Mouse (Mus musculus): ENCODE data around the gene Fam173a. TPM values are rescaled to one million over a fixed set of nuclear protein-coding genes. Genes with fewer than 3 reads are reported as not detected.

The Fam173a gene
- total and polyA plus RNA-seq, 2 experiments from 2014 or later = 76.0 to 84.2 TPM

GRCm38 (mm10) chr17:25801029-25801428 is 8.3 kb upstream of the Fam173a start:
- WGBS = 5% methylated on average over 6 of the region's 6 CpGs
- TF ChIP-seq CTCF (IDR thresholded peaks at IDR 0.05; ENCODE audit: low read depth) = peak; percentile 87
- peak; percentile 32; the same call in 1 of the 2 replicates for ATAC-seq
- H3K27me3 ChIP-seq (ENCODE audit: insufficient read depth, low read length) = peaks cover 6% of the 10 kb centered on the region; the same call in 1 of the 2 replicates
- no peak overlapping the region for H3K4me2 ChIP-seq (ENCODE audit: low read depth)
- no peaks in the 10 kb centered on the region for H3K36me3 ChIP-seq (ENCODE audit: insufficient read depth)
- no peak overlapping the region for H3K27ac ChIP-seq (ENCODE audit: low read depth, low read length)
- H3K9me3 ChIP-seq (ENCODE audit: low read length) = no peaks in the 10 kb centered on the region
- no peak overlapping the region for H3K9ac ChIP-seq
- no peak overlapping the region for H3K4me3 ChIP-seq (ENCODE audit: low read depth, low read length)
- peak; percentile 82 for DNase-seq
- H3K4me1 ChIP-seq (ENCODE audit: insufficient read depth) = peaks cover 9% of the 10 kb centered on the region; the same call in 1 of the 2 replicates

GRCm38 (mm10) chr17:25796951-25797369 is 4.3 kb upstream of the Fam173a start, which contains the start of gene Metrn:
TSS of gene Metrn (minus strand) at chr17:25797136.
- Histone ChIP-seq H3K4me3 (ENCODE audit: low read depth, low read length) (peak within 1 kb of the TSS; percentile 47), H3K9me3 (ENCODE audit: low read length) (no peaks in the 10 kb centered on the region), H3K4me1 (ENCODE audit: insufficient read depth) (peaks cover 11% of the 10 kb centered on the region), H3K27me3 (ENCODE audit: insufficient read depth, low read length) (peaks cover 6% of the 10 kb centered on the region; the same call in 1 of the 2 replicates), H3K27ac (ENCODE audit: low read depth, low read length) (peak within 1 kb of the TSS; percentile 16; the same call in 1 of the 2 replicates), H3K9ac (peak within 1 kb of the TSS; percentile 45), H3K4me2 (ENCODE audit: low read depth) (peak within 1 kb of the TSS; percentile 64), H3K36me3 (ENCODE audit: insufficient read depth) (no peaks in the 10 kb centered on the region)
- 1% methylated on average over 33 of the region's 35 CpGs for WGBS
- no peak for TF ChIP-seq CTCF (IDR thresholded peaks at IDR 0.05; ENCODE audit: low read depth)
- DNase-seq (peak; percentile 69), ATAC-seq (peak; percentile 66)

DNA sequence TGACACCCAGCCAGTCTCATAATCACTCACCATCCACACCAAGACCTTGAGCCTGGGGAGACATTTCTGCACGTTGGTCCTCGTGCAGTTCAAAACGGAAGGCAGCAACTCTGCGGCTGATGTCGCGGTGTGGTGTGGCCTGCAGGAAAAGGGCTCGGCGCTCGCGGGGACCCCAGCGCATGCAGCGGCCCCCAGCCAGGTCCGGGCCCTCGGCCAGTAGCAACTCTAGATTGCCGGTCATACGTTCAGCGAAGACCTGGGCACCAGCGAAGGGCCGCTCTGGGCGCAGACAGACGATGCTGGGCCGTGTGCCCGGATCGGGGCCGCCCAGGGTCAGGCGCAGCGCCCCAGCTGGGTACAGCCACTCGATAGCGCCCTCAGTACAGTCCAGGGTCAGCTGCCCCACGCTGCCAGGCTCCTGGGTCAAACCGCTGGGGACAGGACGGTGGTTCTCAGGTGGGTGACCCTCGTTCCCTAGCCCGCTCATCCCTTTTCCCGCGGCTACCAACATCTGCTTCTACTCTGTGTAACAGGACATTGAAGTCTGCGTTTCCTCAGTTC is 3.6 kb upstream of the Fam173a start:
- H3K4me2 ChIP-seq (ENCODE audit: low read depth) = peak overlapping the region; percentile 64
- H3K27ac ChIP-seq (ENCODE audit: low read depth, low read length) = peak overlapping the region; percentile 16; the same call in 1 of the 2 replicates
- peaks cover 6% of the 10 kb centered on the region; the same call in 1 of the 2 replicates for H3K27me3 ChIP-seq (ENCODE audit: insufficient read depth, low read length)
- ATAC-seq = no peak
- peak overlapping the region; percentile 47 for H3K4me3 ChIP-seq (ENCODE audit: low read depth, low read length)
- H3K4me1 ChIP-seq (ENCODE audit: insufficient read depth) = peaks cover 11% of the 10 kb centered on the region
- no peaks in the 10 kb centered on the region for H3K36me3 ChIP-seq (ENCODE audit: insufficient read depth)
- TF ChIP-seq CTCF (IDR thresholded peaks at IDR 0.05; ENCODE audit: low read depth) = no peak
- DNase-seq = no peak
- WGBS = 3% methylated on average over 37 of the region's 37 CpGs
- no peaks in the 10 kb centered on the region for H3K9me3 ChIP-seq (ENCODE audit: low read length)
- H3K9ac ChIP-seq = peak overlapping the region; percentile 45; the same call in 1 of the 2 replicates

GRCm38 (mm10) chr17:25795609-25796092 is 3.0 kb upstream of the Fam173a start, which contains the start of gene AC134908.4:
TSS of gene AC134908.4 (minus strand) at chr17:25795659.
- Histone ChIP-seq H3K27ac (ENCODE audit: low read depth, low read length) (peak within 1 kb of the TSS; percentile 41; the same call in 1 of the 2 replicates), H3K4me2 (ENCODE audit: low read depth) (peak within 1 kb of the TSS; percentile 64), H3K9ac (peak within 1 kb of the TSS; percentile 45; the same call in 1 of the 2 replicates), H3K36me3 (ENCODE audit: insufficient read depth) (no peaks in the 10 kb centered on the region), H3K9me3 (ENCODE audit: low read length) (no peaks in the 10 kb centered on the region), H3K4me3 (ENCODE audit: low read depth, low read length) (peak within 1 kb of the TSS; percentile 47), H3K27me3 (ENCODE audit: insufficient read depth, low read length) (peaks cover 6% of the 10 kb centered on the region; the same call in 1 of the 2 replicates), H3K4me1 (ENCODE audit: insufficient read depth) (peaks cover 11% of the 10 kb centered on the region)
- 14% methylated on average over 6 of the region's 6 CpGs for WGBS
- no peak for TF ChIP-seq CTCF (IDR thresholded peaks at IDR 0.05; ENCODE audit: low read depth)
- DNase-seq (peak; percentile 48), ATAC-seq (peak; percentile 10)

DNA sequence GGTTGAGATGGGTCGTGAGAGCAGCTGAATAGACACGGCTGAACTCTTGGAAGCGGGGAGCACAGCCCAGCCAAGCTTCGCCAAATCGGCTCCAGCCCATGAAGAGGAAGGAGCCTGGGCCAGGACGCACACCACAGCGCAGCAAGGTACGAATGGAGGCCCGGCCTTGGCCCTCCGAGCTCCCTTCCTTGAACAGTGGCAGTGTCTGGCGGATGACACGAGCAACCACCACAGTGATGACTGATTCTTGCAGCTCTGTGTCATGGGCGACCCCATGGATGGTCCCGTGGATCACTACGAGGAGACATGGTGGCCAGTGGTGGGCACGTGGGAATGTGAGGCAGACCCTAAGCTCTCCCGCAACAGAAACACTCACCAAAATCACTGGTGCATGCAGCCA is 2.3 kb upstream of the Fam173a start:
- Histone ChIP-seq H3K4me3 (ENCODE audit: low read depth, low read length) (no peak overlapping the region), H3K9me3 (ENCODE audit: low read length) (no peaks in the 10 kb centered on the region), H3K27me3 (ENCODE audit: insufficient read depth, low read length) (peaks cover 6% of the 10 kb centered on the region; the same call in 1 of the 2 replicates), H3K36me3 (ENCODE audit: insufficient read depth) (no peaks in the 10 kb centered on the region), H3K9ac (no peak overlapping the region), H3K27ac (ENCODE audit: low read depth, low read length) (peak overlapping the region; percentile 41; the same call in 1 of the 2 replicates), H3K4me2 (ENCODE audit: low read depth) (peak overlapping the region; percentile 64), H3K4me1 (ENCODE audit: insufficient read depth) (peaks cover 11% of the 10 kb centered on the region)
- DNase-seq = no peak
- ATAC-seq = no peak
- 53% methylated on average over 17 of the region's 17 CpGs for WGBS
- TF ChIP-seq CTCF (IDR thresholded peaks at IDR 0.05; ENCODE audit: low read depth) = no peak

DNA sequence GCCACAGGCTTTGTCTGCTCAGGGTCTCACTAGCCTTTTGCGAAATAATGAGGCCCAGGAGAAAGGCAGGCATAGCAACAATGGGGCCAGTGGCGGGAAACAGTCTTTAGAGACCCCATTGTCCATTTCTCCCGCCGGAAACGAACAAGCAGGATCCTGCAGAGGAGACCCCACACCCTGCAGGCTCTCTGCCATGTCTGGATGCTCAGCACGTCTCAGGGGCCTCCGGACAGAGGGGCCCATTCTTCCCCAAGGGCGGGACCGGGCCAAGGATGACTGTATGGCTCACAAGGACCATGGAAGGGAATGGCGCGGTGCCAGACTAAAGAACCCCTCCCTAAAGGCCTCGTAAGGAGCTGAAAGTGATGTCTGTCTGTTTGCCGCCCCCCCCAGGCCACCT is 1.5 kb upstream of the Fam173a start:
- Histone ChIP-seq H3K4me1 (ENCODE audit: insufficient read depth) (peaks cover 11% of the 10 kb centered on the region), H3K27ac (ENCODE audit: low read depth, low read length) (peak overlapping the region; percentile 91)

More for the DNA sequence above, 1.5 kb upstream of the Fam173a start:
- Histone ChIP-seq H3K9ac (no peak overlapping the region), H3K36me3 (ENCODE audit: insufficient read depth) (0 out of 2 replicates have a peak, but pooled peaks cover 6% of the 10 kb centered on the region), H3K4me3 (ENCODE audit: low read depth, low read length) (no peak overlapping the region), H3K27me3 (ENCODE audit: insufficient read depth, low read length) (peaks cover 6% of the 10 kb centered on the region; the same call in 1 of the 2 replicates), H3K4me2 (ENCODE audit: low read depth) (0 out of 2 replicates have a peak overlapping the region, but pooled peaks have one; percentile 13), H3K9me3 (ENCODE audit: low read length) (no peaks in the 10 kb centered on the region)
- no peak for DNase-seq
- no peak for TF ChIP-seq CTCF (IDR thresholded peaks at IDR 0.05; ENCODE audit: low read depth)
- 6% methylated on average over 13 of the region's 13 CpGs for WGBS
- no peak for ATAC-seq

Measured in forebrain, postnatal 0 days (tissue).